Mouse (Mus musculus): ENCODE results near the gene Ece1.
"Not testable (repeated sequence)": the region's sequence is repeated elsewhere in the genome, so short reads cannot be mapped to it uniquely, and the experiment has no call there.

Gene Ece1

DNA sequence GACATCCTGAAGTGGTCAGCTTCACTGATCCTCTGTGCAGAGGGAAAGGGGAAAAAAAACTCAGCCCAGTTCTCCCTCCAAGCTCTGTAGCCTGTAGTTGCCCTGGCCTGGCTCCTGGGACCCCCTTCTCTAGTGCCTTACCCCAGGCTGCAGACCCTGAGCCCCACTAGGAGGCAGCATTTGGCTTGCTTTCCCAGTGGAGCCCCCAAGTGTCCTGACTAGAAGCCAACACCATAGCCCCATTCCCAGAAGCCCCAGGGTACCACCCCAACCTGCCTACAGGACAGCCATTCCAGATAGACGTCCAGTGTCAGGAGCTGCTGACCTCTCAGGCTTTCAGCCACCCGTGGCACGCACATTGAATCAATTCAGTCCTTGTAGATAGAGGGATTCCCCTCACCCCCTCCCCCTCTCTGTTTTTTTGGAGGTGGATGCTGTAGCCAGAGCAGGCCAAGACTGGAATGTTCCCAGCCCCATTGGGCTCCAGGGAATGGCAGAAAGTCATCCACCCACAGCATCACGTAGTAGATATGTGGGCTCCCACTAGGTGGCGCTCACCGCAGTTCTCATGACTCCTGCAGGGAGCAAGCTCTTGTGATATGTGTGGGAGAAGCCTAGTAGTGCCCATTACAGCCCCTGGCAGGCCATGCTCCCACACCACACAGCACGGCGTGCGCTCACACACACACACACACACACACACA is 102.0 kb downstream of the Ece1 start:
- peaks cover 31% of the 10 kb centered on the region for H3K4me1 ChIP-seq (replicated peaks; ENCODE audit: low read depth, low read length)
- H3K36me3 ChIP-seq (ENCODE audit: insufficient read depth, low read length): peaks cover 41% of the 10 kb centered on the region
- no peaks in the 10 kb centered on the region for H3K9me3 ChIP-seq (ENCODE audit: low read length)
- H3K4me3 ChIP-seq (replicated peaks; ENCODE audit: low read length): no peak overlapping the region
- no peaks in the 10 kb centered on the region for H3K27me3 ChIP-seq (ENCODE audit: insufficient read depth, low read length)
- no peak for TF ChIP-seq POU5F1 (IDR thresholded peaks at IDR 0.05; ENCODE audit: borderline replicate concordance, low read length)
- TF ChIP-seq NANOG (IDR thresholded peaks at IDR 0.05; ENCODE audit: borderline replicate concordance, low read length): no peak
- peak; percentile 48 for TF ChIP-seq CTCF (conservative IDR thresholded peaks at IDR 0.05; ENCODE audit: low read length)

- TF ChIP-seq CTCF (conservative IDR thresholded peaks at IDR 0.05; ENCODE audit: low read length) (no peak), NANOG (IDR thresholded peaks at IDR 0.05; ENCODE audit: borderline replicate concordance, low read length) (no peak), POU5F1 (IDR thresholded peaks at IDR 0.05; ENCODE audit: borderline replicate concordance, low read length) (no peak)
- Histone ChIP-seq H3K9me3 (ENCODE audit: low read length) (no peaks in the 10 kb centered on the region), H3K4me1 (replicated peaks; ENCODE audit: low read depth, low read length) (peaks cover 31% of the 10 kb centered on the region), H3K4me3 (replicated peaks; ENCODE audit: low read length) (no peak overlapping the region; the same call in 1 of the 2 replicates), H3K27me3 (ENCODE audit: insufficient read depth, low read length) (no peaks in the 10 kb centered on the region), H3K36me3 (ENCODE audit: insufficient read depth, low read length) (peaks cover 36% of the 10 kb centered on the region)
Measured at GRCm38 (mm10) chr4:137964585-137964930, 102.5 kb downstream of the Ece1 start.

GRCm38 (mm10) chr4:137968203-137968602 is 106.2 kb downstream of the Ece1 start:
- TF ChIP-seq CTCF (conservative IDR thresholded peaks at IDR 0.05; ENCODE audit: low read length): peak; percentile 76
- TF ChIP-seq POU5F1 (IDR thresholded peaks at IDR 0.05; ENCODE audit: borderline replicate concordance, low read length): no peak

DNA sequence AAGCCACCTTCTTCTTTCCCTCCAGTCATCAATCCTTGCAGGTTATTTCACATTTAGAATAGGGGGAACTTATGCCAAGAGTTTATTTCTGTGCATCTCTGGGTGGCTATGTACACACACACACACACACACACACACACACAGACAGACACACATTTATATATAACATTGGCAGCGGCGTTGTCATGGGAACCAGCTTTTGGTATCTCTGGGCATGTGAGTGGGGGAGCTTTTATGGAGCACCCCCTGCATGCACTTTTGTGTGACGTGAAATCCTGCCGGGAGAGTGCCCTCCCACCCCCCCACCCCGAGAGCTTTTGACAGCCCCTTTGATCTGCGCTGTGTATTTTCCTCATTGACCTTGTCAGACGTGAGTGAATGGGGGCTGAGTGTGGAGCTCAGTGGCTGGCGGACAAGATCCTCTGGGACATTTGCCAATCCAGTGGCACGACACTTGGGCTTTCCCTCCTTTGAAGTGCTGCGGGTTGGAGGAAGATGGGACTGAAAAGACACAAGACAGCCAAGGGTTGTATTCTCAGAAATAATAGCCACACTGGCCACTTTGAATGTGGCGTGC is 108.7 kb downstream of the Ece1 start:
- not testable (repeated sequence) for H3K4me1 ChIP-seq (replicated peaks; ENCODE audit: low read depth, low read length); H3K4me3 ChIP-seq (replicated peaks; ENCODE audit: low read length); H3K27me3 ChIP-seq (ENCODE audit: insufficient read depth, low read length); H3K9me3 ChIP-seq (ENCODE audit: low read length); H3K36me3 ChIP-seq (ENCODE audit: insufficient read depth, low read length)

More at GRCm38 (mm10) chr4:137968203-137968602, 106.2 kb downstream of the Ece1 start:
- Histone ChIP-seq H3K36me3 (ENCODE audit: insufficient read depth, low read length) (peaks cover 8% of the 10 kb centered on the region), H3K4me1 (replicated peaks; ENCODE audit: low read depth, low read length) (peaks cover 16% of the 10 kb centered on the region), H3K27me3 (ENCODE audit: insufficient read depth, low read length) (no peaks in the 10 kb centered on the region), H3K4me3 (replicated peaks; ENCODE audit: low read length) (no peak overlapping the region), H3K9me3 (ENCODE audit: low read length) (no peaks in the 10 kb centered on the region)

GRCm38 (mm10) chr4:137974856-137975432 is 112.9 kb downstream of the Ece1 start:
- H3K4me1 ChIP-seq (replicated peaks; ENCODE audit: low read depth, low read length); H3K9me3 ChIP-seq (ENCODE audit: low read length); H3K4me3 ChIP-seq (replicated peaks; ENCODE audit: low read length); H3K36me3 ChIP-seq (ENCODE audit: insufficient read depth, low read length); H3K27me3 ChIP-seq (ENCODE audit: insufficient read depth, low read length): not testable (repeated sequence)

GRCm38 (mm10) chr4:137979066-137979644 is 117.1 kb downstream of the Ece1 start:
- not testable (repeated sequence) for H3K9me3 ChIP-seq (ENCODE audit: low read length); H3K36me3 ChIP-seq (ENCODE audit: insufficient read depth, low read length); H3K4me3 ChIP-seq (replicated peaks; ENCODE audit: low read length); H3K4me1 ChIP-seq (replicated peaks; ENCODE audit: low read depth, low read length); H3K27me3 ChIP-seq (ENCODE audit: insufficient read depth, low read length)

DNA sequence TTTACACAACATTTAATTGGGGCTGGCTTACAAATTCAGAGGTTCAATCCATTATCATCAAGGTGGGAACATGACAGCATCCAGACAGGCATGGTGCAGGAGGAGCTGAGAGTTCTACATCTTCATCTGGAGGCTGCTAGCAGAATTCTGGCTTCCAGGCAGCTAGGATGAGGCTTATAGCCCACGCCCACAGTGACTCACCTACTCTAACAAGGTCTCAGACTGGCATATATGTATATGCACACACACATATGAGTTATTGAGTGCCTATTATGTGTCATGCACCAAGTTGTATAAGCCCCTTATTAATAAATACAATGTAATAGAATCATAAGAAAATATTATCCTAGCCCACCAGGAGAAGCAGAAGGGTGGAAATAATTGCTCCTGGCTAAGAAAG is 120.8 kb downstream of the Ece1 start:
- no peaks in the 10 kb centered on the region for H3K9me3 ChIP-seq (ENCODE audit: low read length)
- no peak overlapping the region for H3K4me3 ChIP-seq (replicated peaks; ENCODE audit: low read length)
- no peaks in the 10 kb centered on the region for H3K36me3 ChIP-seq (ENCODE audit: insufficient read depth, low read length)
- H3K4me1 ChIP-seq (replicated peaks; ENCODE audit: low read depth, low read length): peaks cover 3% of the 10 kb centered on the region; the same call in 1 of the 2 replicates
- H3K27me3 ChIP-seq (ENCODE audit: insufficient read depth, low read length): no peaks in the 10 kb centered on the region
- no peak for TF ChIP-seq CTCF (conservative IDR thresholded peaks at IDR 0.05; ENCODE audit: low read length)
- no peak for TF ChIP-seq POU5F1 (IDR thresholded peaks at IDR 0.05; ENCODE audit: borderline replicate concordance, low read length)
- TF ChIP-seq NANOG (IDR thresholded peaks at IDR 0.05; ENCODE audit: borderline replicate concordance, low read length): no peak

GRCm38 (mm10) chr4:137984212-137984611 is 122.2 kb downstream of the Ece1 start:
- Histone ChIP-seq H3K36me3 (ENCODE audit: insufficient read depth, low read length) (no peaks in the 10 kb centered on the region), H3K27me3 (ENCODE audit: insufficient read depth, low read length) (peaks cover 3% of the 10 kb centered on the region; the same call in 1 of the 2 replicates), H3K9me3 (ENCODE audit: low read length) (no peaks in the 10 kb centered on the region), H3K4me3 (replicated peaks; ENCODE audit: low read length) (no peak overlapping the region), H3K4me1 (replicated peaks; ENCODE audit: low read depth, low read length) (peaks cover 3% of the 10 kb centered on the region; the same call in 1 of the 2 replicates)
- TF ChIP-seq NANOG (IDR thresholded peaks at IDR 0.05; ENCODE audit: borderline replicate concordance, low read length) (no peak), CTCF (conservative IDR thresholded peaks at IDR 0.05; ENCODE audit: low read length) (no peak), POU5F1 (IDR thresholded peaks at IDR 0.05; ENCODE audit: borderline replicate concordance, low read length) (no peak)

- H3K27me3 ChIP-seq (ENCODE audit: insufficient read depth, low read length): peaks cover 6% of the 10 kb centered on the region
- H3K4me1 ChIP-seq (replicated peaks; ENCODE audit: low read depth, low read length): peaks cover 3% of the 10 kb centered on the region; the same call in 1 of the 2 replicates
- H3K4me3 ChIP-seq (replicated peaks; ENCODE audit: low read length): no peak overlapping the region
- no peaks in the 10 kb centered on the region for H3K36me3 ChIP-seq (ENCODE audit: insufficient read depth, low read length)
- no peaks in the 10 kb centered on the region for H3K9me3 ChIP-seq (ENCODE audit: low read length)
- no peak for TF ChIP-seq NANOG (IDR thresholded peaks at IDR 0.05; ENCODE audit: borderline replicate concordance, low read length)
Measured at GRCm38 (mm10) chr4:137984746-137985145, 122.7 kb downstream of the Ece1 start.
